In genomic region chr1:45672443-45673156, GRCm38 (mm10) we compare ENCODE assay signal across 9 mouse cellular contexts.
DNase-seq lines count a peak whose midpoint lies in the region; ATAC-seq and TF ChIP-seq lines count a peak whose summit lies in the region.
"Had no signal": no experiment of that assay in that cellular context is flagged by ENCODE, and none has a peak within 500 bp of the region (broad histone marks: within the 10 kb centered on the region; RNA-seq: fewer than 3 reads in every experiment).

No protein-coding gene starts in this region.

- no peak for TF ChIP-seq POLR2A in cerebellum, adult 2 months (IDR thresholded peaks at IDR 0.05; ENCODE audit: borderline replicate concordance, insufficient read depth, low read length)

- H3K27me3 ChIP-seq in cerebellum, adult 2 months (ENCODE audit: control insufficient read depth, insufficient read depth, low read length) = no peaks in the 10 kb centered on the region
- H3K27me3 ChIP-seq in kidney, postnatal 0 days (ENCODE audit: insufficient read depth, low read length) = no peaks in the 10 kb centered on the region
- H3K27me3 ChIP-seq in limb, embryonic 15.5 days = no peaks in the 10 kb centered on the region
- H3K27me3 ChIP-seq: liver, embryonic 13.5 days had no signal

- no peak overlapping the region for H3K27ac ChIP-seq in cerebellum, adult 2 months (ENCODE audit: insufficient read depth, low read length)
- H3K27ac ChIP-seq in kidney, postnatal 0 days = no peak overlapping the region
- peak overlapping the region; percentile 71 for H3K27ac ChIP-seq in limb, embryonic 15.5 days
- H3K27ac ChIP-seq: liver, embryonic 13.5 days had no signal

- WGBS in cerebellum, adult 2 months = 48% methylated on average over 5 of the region's 5 CpGs
- 30% methylated on average over 5 of the region's 5 CpGs for WGBS in kidney, postnatal 0 days
- WGBS in limb, embryonic 15.5 days = 12% methylated on average over 5 of the region's 5 CpGs

- no peak overlapping the region for H3K4me3 ChIP-seq in cerebellum, adult 2 months (replicated peaks; ENCODE audit: insufficient read depth, low read depth, low read length)
- H3K4me3 ChIP-seq in kidney, postnatal 0 days (replicated peaks; ENCODE audit: low read depth, low read length) = no peak overlapping the region
- no peak overlapping the region for H3K4me3 ChIP-seq in limb, embryonic 15.5 days
- H3K4me3 ChIP-seq: liver, embryonic 13.5 days had no signal

- H3K9ac ChIP-seq in kidney, postnatal 0 days (ENCODE audit: low read depth, low read length) = no peak overlapping the region
- H3K9ac ChIP-seq in limb, embryonic 15.5 days = no peak overlapping the region
- H3K9ac ChIP-seq: liver, embryonic 13.5 days had no signal

- H3K9me3 ChIP-seq in kidney, postnatal 0 days (replicated peaks; ENCODE audit: low read length) = no peaks in the 10 kb centered on the region
- H3K9me3 ChIP-seq in limb, embryonic 15.5 days = no peaks in the 10 kb centered on the region
- H3K9me3 ChIP-seq: liver, embryonic 13.5 days had no signal

- peak; percentile 9 to 11 for DNase-seq in cerebellum, adult 2 months
- DNase-seq in cerebellum, adult 9-11 months = no peak
- DNase-seq in embryo, embryonic 11 days = peak; percentile 74
- peak; percentile 67 to 76 for DNase-seq in heart, adult 9 months (ENCODE audit: low spot score in 2 of 2)
- DNase-seq in kidney, postnatal 0 days (ENCODE audit: low spot score) = peak; percentile 87
- DNase-seq in ovary, postnatal 36 days (ENCODE audit: low spot score) = peak; percentile 46
- DNase-seq: liver, embryonic 13.5 days had no signal

- H3K36me3 ChIP-seq in kidney, postnatal 0 days (ENCODE audit: insufficient read depth, low read length) = no peaks in the 10 kb centered on the region
- no peaks in the 10 kb centered on the region for H3K36me3 ChIP-seq in limb, embryonic 15.5 days
- H3K36me3 ChIP-seq: liver, embryonic 13.5 days had no signal

- ATAC-seq in kidney, postnatal 0 days (replicated peaks; ENCODE audit: low FRiP score, low read depth) = peak; percentile 49; the same call in 1 of the 2 replicates
- peak; percentile 89 for ATAC-seq in limb, embryonic 15.5 days (ENCODE audit: insufficient number of reproducible peaks, low FRiP score, low TSS enrichment, low read depth)
- no peak for ATAC-seq in erythroblast, adult 5-6 weeks (replicated peaks; ENCODE audit: low FRiP score, poor library complexity, severe bottlenecking)

- H3K4me2 ChIP-seq in kidney, postnatal 0 days (ENCODE audit: low read length) = no peak overlapping the region
- no peak overlapping the region for H3K4me2 ChIP-seq in limb, embryonic 15.5 days
- H3K4me2 ChIP-seq: liver, embryonic 13.5 days had no signal

- no peaks in the 10 kb centered on the region for H3K4me1 ChIP-seq in cerebellum, adult 2 months (ENCODE audit: control insufficient read depth, insufficient read depth, low read length)
- H3K4me1 ChIP-seq in kidney, postnatal 0 days (replicated peaks; ENCODE audit: insufficient read depth, low read length) = no peaks in the 10 kb centered on the region
- peaks cover 4% of the 10 kb centered on the region for H3K4me1 ChIP-seq in limb, embryonic 15.5 days
- H3K4me1 ChIP-seq: liver, embryonic 13.5 days had no signal

- peak; percentile 15; the same call in 1 of the 2 replicates for TF ChIP-seq CTCF in cerebellum, adult 2 months (IDR thresholded peaks at IDR 0.05; ENCODE audit: borderline replicate concordance, insufficient read depth, low read depth, low read length)
- TF ChIP-seq CTCF in kidney, postnatal 0 days (IDR thresholded peaks at IDR 0.05; ENCODE audit: low read depth) = peak; percentile 63
